Mouse (Mus musculus) lung, postnatal 14 days (tissue): ENCODE data around the gene Zfr.
"Not testable (repeated sequence)": the region's sequence is repeated elsewhere in the genome, so short reads cannot be mapped to it uniquely, and the experiment has no call there.

ENCODE experiments used
- DNase-seq: peaks from one replicate; pipeline ENCODE4 v3.0.0; 2021

Zfr gene

DNA sequence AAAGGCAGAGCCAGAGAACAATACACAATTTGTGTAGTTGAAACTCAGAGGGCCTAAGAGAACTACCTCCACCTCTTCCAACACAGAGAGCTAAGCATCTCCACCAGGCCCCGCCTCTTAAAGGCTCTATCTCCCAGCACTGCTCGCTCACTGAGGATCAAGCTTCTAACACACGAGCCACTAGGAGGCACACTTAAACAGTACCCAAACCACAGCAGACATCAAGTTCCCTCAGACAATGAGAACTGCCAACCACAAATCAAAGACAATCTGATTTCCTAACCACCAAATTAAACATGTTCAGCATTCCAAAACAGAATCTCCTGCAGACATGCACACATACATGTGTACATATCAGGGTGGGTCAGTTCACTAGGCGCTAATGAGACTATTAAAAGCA, 9.4 kb upstream of the Zfr start:
- DNase-seq = peak; percentile 34

DNA sequence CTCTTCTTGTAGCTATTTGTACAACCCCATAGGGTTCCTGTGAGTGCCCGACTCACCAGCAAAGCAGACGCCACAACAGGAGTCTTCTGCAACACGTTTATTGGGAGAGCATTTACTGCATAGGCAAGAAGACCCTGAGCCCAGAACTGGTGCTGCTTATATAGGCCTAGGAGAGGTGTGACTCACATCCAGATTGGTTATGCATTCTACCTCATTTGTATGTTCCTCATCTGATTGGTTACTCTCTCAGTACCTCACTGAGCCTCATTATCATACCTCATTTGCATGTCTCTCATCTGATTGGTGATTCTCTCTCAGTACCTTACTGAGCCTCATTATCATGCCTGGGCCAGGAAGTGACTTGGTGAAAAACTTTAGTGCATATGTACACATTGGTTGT, 8.7 kb upstream of the Zfr start:
- not testable (repeated sequence) for DNase-seq

GRCm38 (mm10) chr15:12111232-12111631, 6.4 kb upstream of the Zfr start:
- DNase-seq = no peak

GRCm38 (mm10) chr15:12113411-12113810, 4.2 kb upstream of the Zfr start:
- no peak for DNase-seq

DNA sequence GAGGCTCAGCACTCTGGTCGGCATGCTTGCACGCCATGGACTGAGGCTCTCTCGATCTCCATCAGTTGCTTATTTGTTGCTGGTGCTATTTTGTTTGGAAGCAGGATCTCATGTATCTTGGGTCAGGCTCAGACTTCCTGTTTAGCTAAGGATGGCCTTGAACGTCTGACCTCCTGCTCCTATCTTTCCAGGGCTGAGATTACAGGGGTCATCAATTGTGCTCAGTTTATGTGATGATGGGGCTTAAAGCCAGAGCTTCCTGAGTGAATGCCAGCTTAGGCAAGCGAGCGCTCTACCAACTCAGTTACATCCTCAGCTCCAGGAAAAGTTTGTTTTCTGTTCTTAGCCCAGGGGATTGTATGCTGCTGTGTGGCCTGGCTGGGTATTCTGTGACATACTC, 3.1 kb upstream of the Zfr start:
- peak; percentile 37 for DNase-seq

- DNase-seq = no peak
Measured at GRCm38 (mm10) chr15:12115722-12116230, 1.9 kb upstream of the Zfr start.

GRCm38 (mm10) chr15:12118093-12118431, 431 bp downstream of the Zfr start:
- DNase-seq = no peak

DNA sequence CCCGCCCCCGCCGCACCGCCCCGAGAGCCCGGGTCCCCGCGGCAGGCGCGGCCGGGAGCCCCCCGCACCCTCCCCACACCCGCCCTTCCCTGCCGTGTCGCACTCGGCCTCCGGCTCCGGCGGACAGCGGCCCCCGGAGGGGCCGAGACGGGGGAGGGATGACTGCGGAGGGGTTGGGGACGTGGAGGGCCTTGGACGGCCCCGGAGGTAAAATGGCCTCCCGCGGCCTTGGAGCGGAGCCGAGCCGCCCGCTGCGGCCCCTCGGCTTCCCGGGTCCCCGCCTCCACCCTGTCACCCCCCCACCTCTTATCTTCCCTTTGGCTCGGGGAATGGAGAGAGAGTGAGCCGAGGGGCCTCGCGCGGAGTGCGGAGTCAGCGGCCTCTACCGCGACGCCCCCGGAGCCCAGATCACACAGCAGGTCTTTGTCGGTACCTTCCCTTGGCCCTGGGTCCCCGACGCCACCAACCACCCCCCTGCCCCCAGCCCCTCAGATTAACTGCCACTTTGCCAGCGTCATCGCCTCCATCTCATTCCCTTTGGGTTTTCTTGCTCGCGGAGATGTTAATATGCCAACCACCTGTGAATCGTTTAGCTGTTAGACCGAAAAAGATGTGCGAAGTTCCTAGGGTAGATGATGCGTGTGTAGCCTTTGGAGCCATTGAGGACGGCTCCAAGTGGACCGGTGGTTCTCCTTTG, 949 bp downstream of the Zfr start:
- DNase-seq = peak; percentile 51

DNA sequence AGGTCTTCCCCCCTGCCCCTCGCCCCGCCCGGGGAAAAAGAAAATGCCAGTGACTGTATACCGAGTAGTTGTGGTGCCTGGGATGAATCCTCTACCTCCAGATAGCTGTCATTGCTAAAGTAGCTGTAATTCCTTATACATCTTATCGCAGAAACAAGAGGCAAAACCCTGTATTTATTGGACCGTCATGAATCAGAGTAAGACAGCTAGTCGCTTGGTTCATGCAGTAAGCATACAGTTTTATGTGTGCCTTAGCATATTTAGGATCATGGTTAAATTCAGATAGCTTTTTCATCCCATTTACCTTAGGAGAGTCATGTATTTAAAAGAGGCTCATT, 1.5 kb downstream of the Zfr start:
- DNase-seq = no peak

- no peak for DNase-seq
Measured at GRCm38 (mm10) chr15:12124913-12125312, 7.3 kb downstream of the Zfr start.

- not testable (repeated sequence) for DNase-seq
Measured at GRCm38 (mm10) chr15:12130871-12131270, 13.2 kb downstream of the Zfr start.

DNA sequence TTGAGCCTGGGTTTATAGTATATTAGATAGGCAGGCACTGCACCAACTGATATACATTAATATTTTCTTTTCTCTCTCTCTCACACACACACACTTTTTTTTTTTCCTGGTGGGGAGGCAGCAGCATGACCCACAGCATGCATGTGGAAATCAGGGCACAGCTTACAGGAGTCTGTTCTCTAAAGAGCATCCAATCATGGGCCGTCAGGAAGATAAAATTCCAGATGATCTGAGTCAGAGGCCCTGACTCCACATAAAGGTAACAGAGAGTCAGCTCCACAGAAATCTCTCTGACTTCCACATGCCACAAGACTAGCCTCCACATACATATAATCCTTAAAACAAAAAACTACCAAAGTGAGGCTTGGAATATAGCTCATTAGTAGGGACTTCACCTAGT, 16.9 kb downstream of the Zfr start:
- no peak for DNase-seq

GRCm38 (mm10) chr15:12135368-12135767, 17.7 kb downstream of the Zfr start:
- DNase-seq = no peak

DNA sequence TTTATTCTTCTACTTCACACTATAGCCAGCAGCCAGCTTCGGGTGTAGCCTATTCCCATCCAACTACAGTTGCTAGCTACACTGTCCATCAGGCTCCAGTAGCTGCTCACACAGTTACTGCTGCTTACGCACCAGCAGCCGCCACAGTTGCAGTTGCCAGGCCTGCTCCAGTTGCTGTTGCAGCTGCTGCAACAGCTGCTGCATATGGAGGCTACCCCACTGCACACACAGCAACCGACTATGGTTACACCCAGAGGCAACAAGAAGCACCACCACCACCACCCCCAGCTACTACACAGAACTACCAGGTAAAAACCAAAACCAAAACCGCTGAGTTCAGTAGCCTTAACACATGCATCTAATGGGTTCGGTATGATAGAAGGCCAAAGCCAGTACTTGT, 18.7 kb downstream of the Zfr start:
- DNase-seq = no peak

GRCm38 (mm10) chr15:12140985-12141729, 23.5 kb downstream of the Zfr start:
- no peak for DNase-seq

GRCm38 (mm10) chr15:12147423-12147822, 29.8 kb downstream of the Zfr start:
- no peak for DNase-seq

DNA sequence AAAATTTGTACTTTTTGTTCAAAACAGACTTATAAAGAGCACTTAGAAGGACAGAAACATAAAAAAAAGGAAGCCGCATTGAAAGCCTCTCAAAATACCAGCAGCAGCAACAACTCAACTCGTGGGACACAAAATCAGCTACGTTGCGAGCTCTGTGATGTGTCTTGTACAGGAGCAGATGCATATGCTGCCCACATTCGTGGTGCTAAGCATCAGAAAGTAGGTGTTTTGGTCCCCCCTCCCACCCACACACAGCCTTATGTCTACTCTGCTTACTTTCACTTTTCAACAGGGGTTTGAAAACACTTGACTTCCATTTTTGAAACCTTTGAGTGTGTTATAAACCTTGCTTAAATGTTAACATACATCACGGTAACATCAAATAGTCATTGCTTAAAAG, 31.9 kb downstream of the Zfr start:
- no peak for DNase-seq

DNA sequence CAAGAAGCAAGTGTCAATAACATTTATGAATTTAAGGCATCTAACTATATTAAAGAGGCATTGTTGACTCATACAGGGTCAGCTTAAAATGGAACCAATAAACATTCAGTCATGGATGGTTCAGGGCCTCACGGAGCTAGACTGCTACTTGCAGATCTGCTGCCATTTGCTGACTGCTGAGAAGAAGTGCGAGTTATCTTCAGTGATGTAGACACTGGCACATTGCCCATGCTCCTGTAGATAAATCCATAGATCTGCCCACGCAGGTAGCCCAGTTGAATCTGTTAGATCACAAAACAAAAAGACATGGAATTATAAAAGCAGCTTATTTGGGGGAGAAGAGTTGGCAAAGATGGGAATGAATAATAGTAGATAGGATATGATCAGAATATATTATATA, 36.1 kb downstream of the Zfr start:
- DNase-seq = no peak

DNA sequence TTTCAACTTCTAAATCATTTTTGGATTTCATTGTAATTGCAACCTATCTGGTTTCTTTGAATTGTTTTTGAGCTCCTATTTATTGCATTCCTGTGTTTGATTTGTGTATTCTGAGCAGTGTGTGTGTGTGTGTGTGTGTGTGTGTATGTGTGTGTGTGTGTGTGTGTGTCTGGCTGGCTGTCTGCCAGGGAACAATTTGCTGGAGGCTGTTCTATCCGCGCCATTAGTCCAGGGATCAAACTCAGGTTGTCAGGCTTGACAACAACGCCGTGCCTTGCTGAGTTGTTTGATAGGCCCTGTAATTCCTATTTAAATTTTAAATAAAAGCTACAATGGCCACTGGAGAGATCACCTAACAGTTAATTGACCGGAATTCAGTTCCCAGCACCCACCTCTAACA, 60.5 kb downstream of the Zfr start:
- no peak for DNase-seq

DNA sequence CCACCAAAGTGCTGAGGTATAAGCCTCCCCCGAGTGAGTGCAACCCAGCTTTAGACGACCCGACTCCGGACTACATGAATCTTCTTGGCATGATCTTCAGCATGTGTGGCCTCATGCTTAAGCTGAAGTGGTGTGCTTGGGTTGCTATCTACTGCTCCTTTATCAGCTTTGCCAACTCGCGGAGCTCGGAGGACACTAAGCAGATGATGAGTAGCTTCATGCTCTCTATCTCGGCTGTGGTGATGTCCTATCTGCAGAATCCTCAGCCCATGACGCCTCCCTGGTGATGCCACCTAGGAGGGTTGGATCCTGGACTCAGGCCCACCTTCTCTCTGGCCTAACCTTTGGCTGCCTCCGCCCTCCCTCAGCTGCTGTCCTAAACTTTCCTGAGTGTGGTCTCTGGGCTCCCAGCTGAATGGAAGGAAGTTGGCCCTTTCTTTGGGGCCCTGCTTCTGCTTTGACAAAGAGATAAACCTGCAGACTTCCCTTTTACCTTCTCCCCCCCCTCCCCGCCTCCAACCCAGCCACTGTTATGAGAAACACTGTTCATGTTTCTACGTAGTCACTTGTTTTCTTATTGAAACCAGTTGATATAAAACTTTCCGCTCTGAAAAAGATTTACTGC, 63.7 kb downstream of the Zfr start:
- not testable (repeated sequence) for DNase-seq

GRCm38 (mm10) chr15:12193880-12194816, 76.5 kb downstream of the Zfr start:
- DNase-seq = no peak

- DNase-seq = no peak
Measured at GRCm38 (mm10) chr15:12194817-12195735, 77.4 kb downstream of the Zfr start.
